9 mouse cellular contexts compared by ENCODE assay signal in the genomic region with DNA sequence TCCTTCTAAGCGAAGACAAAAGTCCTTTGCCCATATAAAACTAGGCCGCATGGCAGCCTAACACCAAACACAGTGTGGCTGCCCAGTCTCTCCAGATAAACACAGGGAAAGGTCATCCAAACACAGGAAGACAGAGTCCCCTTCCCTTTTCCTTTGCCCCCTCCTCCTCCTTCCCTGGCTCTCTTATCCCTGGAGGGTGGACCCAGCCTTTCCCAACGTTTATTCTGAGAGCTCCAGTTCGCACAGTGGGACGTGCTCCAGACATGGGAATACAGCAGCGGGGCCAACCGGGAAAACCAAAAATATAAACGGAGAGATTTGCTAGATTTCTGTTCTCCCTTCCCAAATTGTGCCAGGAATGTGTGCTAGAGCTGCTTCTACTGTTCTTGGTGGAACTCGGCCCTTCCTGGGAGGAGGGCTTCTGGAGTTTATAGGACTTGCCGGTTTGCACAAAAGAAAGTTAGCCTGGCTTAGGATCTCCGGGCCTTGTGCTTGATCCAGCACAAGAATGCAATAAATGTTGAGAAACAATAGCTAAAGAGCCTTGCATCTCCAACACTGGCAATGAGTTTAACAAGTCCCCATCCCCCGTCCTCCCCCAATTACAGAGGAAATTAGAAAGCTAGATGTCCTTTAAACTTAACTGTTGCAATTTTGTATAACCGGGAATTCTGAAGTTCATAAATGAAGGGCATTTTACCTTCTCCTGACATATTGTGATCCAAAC. TPM values are rescaled to one million over a fixed set of nuclear protein-coding genes. Genes with fewer than 3 reads are reported as not detected.
A peak's percentile ranks its signal among the peaks of the same experiment; 100 is the strongest.
DNase-seq lines count a peak whose midpoint lies in the region; ATAC-seq and TF ChIP-seq lines count a peak whose summit lies in the region.
"Had no signal": no experiment of that assay in that cellular context is flagged by ENCODE, and none has a peak within 500 bp of the region (broad histone marks: within the 10 kb centered on the region; RNA-seq: fewer than 3 reads in every experiment).

No protein-coding gene starts in this region.

- peak; percentile 65 for DNase-seq in adrenal gland, adult 2 months
- DNase-seq in kidney, postnatal 25 days = peak; percentile 65 to 77
- peak; percentile 36 for DNase-seq in skeletal muscle tissue, adult 2 months (ENCODE audit: low read depth, low spot score)
- no peak for DNase-seq in frontal cortex, postnatal 14 days (ENCODE audit: low spot score in 2 of 2)
- DNase-seq in natural killer cell, adult 2 months (ENCODE audit: low spot score in 2 of 2) = no peak
- DNase-seq in retina, postnatal 1 day = no peak

- WGBS in heart, embryonic 14.5 days = 47% methylated on average over 13 of the region's 13 CpGs

- H3K4me3 ChIP-seq in E14TG2a.4 (replicated peaks; ENCODE audit: low read length) = peak overlapping the region; percentile 26; the same call in 1 of the 2 replicates
- no peak overlapping the region for H3K4me3 ChIP-seq in heart, embryonic 14.5 days (ENCODE audit: control insufficient read depth in 1 of 2, insufficient read depth in 1 of 2, low read depth in 1 of 2, low read length in 2 of 2)
- H3K4me3 ChIP-seq: liver, embryonic 15.5 days had no signal

- H3K4me2 ChIP-seq in heart, embryonic 14.5 days (ENCODE audit: low read length) = no peak overlapping the region
- H3K4me2 ChIP-seq: liver, embryonic 15.5 days had no signal

- peak overlapping the region; percentile 81 to 83 for H3K27ac ChIP-seq in heart, embryonic 14.5 days (replicated peaks in 1 of 2; ENCODE audit: control insufficient read depth in 1 of 2, insufficient read depth in 1 of 2, low read depth in 2 of 2, low read length in 2 of 2)

- no peak overlapping the region for H3K9ac ChIP-seq in heart, embryonic 14.5 days (ENCODE audit: low read length)
- H3K9ac ChIP-seq: liver, embryonic 15.5 days had no signal

- H3K27me3 ChIP-seq in E14TG2a.4 (ENCODE audit: insufficient read depth, low read length) = 0 out of 2 replicates have a peak, but pooled peaks cover 2% of the 10 kb centered on the region
- no peaks in the 10 kb centered on the region for H3K27me3 ChIP-seq in heart, embryonic 14.5 days (ENCODE audit: control insufficient read depth, insufficient read depth, low read length)
- H3K27me3 ChIP-seq: liver, embryonic 15.5 days had no signal

- peaks cover 10% of the 10 kb centered on the region for H3K4me1 ChIP-seq in E14TG2a.4 (replicated peaks; ENCODE audit: low read depth, low read length)
- H3K4me1 ChIP-seq in heart, embryonic 14.5 days (ENCODE audit: control insufficient read depth in 2 of 2, insufficient read depth in 2 of 2, low read length in 2 of 2) = peaks cover 0 to 4% of the 10 kb centered on the region in 2 experiments; a peak in 3 of 4 replicates

- no peaks in the 10 kb centered on the region for H3K36me3 ChIP-seq in E14TG2a.4 (ENCODE audit: insufficient read depth, low read length)
- no peaks in the 10 kb centered on the region for H3K36me3 ChIP-seq in heart, embryonic 14.5 days (ENCODE audit: control insufficient read depth, insufficient read depth, low read length)
- H3K36me3 ChIP-seq: liver, embryonic 15.5 days had no signal

- peak; percentile 56; the same call in 1 of the 2 replicates for ATAC-seq in heart, embryonic 14.5 days (ENCODE audit: insufficient number of reproducible peaks, insufficient read depth, low FRiP score, low read depth)

- TF ChIP-seq CTCF in E14TG2a.4 (conservative IDR thresholded peaks at IDR 0.05; ENCODE audit: low read length) = no peak

- H3K9me3 ChIP-seq in E14TG2a.4 (ENCODE audit: low read length) = no peaks in the 10 kb centered on the region
- no peaks in the 10 kb centered on the region for H3K9me3 ChIP-seq in heart, embryonic 14.5 days (ENCODE audit: control insufficient read depth, low read length)
- H3K9me3 ChIP-seq: liver, embryonic 15.5 days had no signal

RNA-seq across cellular contexts. Expression of a gene that starts 37.7 kb away (rescaled TPM):
- 10 to 100 TPM; 50.2 to 60.6 TPM for total RNA-seq in adrenal gland, adult 2 months (2021)
- 9.1 and 9.9 TPM in 2 replicates for polyA plus RNA-seq in adrenal gland, adult 2 months (2012; rRNA removed)
- 65.1 and 68.4 TPM in 2 replicates for polyA plus RNA-seq in heart, embryonic 14.5 days (2014; fragmentation: Nextera tagmentation; extraction: Ambion mirVana)

Comparison
In these comparisons a context has a peak if more than half of its experiments do, and no peak if none do; other contexts are left out.
1. DNase-seq: peak in adrenal gland, adult 2 months (single experiment), kidney, postnatal 25 days (2 of 2) and skeletal muscle tissue, adult 2 months (single experiment); none in frontal cortex, postnatal 14 days (0 of 2), natural killer cell, adult 2 months (0 of 2) and retina, postnatal 1 day (single experiment).